Mouse (Mus musculus) hindlimb bud, embryonic 11.5 days (tissue): ENCODE measurements around the gene Grid1.

Source experiments
- DNase-seq: peaks from one replicate; pipeline ENCODE4 v3.0.0-alpha.2; 2012; ENCODE audit warnings: low read depth, low spot score; ENCODE audit errors: extremely low spot score

The Grid1 gene

DNA sequence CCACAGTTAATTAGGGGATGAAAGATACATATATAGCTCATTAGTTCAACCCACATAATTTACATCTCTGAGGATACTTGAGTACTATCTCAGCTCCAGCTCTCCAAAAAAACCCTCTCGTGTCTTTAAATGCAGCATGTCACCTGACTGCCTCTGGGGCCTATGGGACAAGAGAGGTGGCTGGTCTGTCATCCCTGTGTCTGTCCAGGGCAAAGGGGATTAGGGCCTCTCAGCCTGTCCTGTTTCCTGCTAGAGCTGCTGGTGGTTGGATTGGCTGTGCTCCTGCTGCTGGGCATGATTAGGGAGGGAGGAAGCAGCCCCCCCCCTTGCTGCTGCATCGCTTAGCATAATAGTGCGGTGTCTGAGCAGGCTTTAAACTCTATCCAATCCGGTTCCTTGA is 88.9 kb downstream of the Grid1 start:
- no peak for DNase-seq

DNA sequence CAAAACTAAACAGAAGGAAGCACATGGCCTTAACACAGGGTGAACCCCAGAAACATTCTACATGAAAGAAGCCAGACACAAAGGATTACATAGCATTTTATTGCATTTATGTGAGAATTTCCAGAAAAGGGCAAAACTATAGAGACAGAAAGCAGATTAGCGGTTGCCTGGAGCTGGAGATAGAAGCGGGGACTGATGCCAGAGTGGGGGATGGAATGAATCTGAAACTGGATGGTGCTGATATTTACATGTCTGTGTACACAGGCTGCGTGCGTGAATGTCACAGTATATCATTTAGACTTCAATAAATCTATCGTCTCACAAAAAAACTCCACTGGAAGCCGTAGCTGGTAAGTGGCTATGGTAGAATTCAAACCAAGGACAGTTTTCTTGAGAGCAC is 96.4 kb downstream of the Grid1 start:
- DNase-seq: no peak

DNA sequence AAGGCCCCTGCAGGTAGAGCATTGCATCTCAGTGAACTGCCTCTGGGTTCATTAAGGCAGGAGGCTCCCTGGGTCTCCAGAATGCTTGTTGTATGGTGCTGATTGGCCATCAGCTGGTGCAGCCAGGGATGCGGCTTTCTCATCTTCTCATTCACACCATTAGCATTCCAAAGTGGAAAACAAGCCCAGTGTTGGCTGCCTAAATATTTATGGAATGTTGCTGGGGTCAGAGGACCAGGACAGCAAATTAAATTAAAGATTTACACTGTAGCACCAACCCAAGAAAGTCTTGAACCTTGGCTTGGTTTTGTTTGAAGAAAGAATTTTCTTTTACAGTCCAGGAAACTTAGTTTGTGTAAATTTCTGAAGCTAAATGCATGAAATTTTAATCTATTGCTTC is 97.2 kb downstream of the Grid1 start:
- no peak for DNase-seq

DNA sequence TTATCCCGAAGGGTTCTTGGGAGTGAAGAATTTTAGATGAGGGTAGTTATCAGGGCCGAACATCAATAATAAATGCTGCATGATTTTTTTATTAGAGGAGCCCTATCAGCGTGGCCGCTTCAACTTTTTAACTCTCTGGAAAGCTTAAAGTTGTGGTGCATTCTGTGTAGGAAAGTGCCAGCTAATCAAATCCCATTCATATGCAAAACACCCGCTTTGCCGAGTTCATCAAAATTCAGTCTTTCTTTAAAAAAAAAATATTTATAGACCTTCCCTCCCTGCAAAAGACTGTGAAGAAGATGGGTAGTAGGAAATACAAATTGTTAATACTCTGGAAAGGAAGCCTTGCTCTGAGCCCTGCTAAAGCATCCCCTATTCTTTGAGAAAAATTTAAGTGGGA is 99.3 kb downstream of the Grid1 start:
- no peak for DNase-seq

DNA sequence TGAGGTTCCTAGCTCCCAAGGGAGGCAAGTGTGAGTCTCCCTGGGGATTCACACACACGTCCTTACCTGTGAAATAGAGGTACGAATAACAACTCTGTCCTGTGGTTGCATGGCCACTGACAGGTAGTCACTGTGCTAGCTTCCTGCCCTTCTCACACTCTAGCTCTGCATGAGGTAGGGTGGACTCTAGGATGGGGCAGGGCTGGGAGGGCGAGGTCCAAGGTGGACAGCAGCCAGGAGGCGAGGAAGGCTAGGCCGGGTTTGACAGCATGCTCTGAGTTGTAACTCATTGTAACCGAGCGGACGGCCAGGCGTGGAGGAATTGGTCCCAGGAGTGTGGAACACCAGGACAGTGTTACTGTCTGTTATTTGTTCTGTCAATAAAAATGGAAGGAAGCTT is 101.4 kb downstream of the Grid1 start:
- DNase-seq: no peak

DNA sequence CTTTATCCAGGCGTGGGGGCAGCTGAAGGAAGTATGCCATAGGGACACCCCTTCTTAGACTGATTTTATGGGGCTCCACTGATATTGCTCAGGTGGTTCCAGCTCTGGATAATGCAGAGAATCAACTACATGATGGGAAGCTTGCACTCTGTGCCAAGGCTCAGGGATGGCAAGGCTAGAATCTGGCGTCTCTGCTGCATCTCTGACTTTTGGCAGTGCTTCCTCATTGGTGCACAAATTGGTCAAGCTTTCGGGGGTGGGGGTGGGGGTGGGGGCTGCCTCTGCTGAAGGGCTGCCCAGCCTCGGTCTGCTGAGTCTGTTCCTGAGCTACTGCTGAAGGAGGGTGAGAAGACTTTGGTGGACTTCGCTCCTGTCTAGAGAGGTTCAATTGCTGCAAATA is 105.1 kb downstream of the Grid1 start:
- no peak for DNase-seq

DNA sequence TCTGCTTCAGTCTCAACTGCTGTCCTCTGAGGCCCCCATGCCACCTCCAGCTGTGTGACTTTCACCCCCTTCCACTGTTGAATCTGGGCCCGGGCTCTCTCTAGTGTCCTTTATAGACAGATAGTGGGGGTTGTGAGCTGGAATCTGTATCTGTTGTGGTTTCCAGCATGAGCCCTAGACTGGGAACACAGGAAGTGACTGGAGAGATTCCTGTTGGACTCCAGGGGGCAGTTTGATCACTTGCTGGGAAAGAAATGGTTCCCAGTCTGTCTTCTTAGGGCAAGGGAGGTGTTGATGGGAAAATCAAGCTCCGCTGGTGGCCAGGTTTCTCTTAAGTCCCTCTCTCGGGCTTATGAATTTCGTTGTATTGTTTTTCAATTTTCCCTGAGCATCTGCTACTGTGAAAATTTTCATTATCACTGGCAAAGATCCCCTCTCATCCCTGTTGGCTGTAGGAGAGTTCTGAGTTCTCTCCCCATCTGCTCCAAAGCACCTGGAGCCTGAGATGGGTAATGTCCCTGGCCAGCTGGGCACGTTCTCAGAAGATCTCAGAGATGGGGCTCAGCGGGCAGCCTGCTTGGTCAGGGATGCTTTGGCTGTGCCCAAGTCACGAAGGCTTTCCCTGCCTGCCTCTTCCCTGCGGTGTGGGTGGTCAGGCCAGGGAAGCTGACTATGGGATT is 110.3 kb downstream of the Grid1 start:
- DNase-seq: no peak

DNA sequence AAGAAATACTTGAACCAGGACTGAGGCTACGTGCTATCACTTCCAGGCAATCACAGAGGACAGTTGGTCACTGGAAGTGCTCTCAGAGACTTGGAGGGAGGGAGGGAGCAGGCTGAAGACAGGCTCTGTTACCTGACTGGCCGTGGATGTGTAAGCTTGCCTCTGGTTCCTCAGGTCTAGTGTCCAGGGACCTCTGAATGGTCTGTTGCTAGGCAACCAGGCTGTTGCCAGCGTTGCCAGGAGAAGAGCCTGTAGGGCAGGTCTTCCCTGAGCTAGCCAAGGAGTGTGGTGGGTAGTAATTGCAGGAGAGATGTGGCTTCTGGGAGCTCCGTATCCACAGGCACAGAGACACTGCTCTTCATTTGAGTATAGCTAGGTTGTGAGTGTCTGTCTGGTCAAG is 113.3 kb downstream of the Grid1 start:
- no peak for DNase-seq

DNA sequence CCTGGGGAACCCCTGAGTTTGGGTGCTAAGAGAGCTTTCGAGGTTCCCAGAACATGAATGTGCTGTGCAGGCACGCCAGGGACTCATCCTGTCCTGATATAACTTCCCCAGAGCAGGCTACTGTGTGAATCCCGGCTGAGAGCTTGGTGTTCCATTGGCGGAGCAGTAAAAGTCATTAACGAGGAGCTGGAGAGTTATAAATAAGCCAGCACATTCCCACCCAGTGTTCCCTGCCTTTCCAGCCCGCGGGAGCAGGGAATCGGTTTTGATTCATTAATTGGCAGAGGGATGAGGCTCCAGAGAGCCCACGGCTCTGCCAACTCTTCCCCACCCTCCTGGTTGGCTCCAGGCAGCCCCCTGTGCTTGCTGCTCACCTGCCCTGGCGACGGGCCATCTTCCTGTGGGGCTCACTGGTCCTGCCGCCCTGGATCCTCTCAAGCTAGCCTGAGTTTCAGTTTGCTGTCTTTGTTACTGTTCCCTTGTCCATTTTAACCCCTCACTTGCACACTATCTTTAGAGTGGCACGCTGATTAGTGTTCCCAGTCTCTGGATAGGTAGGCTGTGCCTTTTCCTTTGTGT is 116.4 kb downstream of the Grid1 start:
- DNase-seq: no peak

DNA sequence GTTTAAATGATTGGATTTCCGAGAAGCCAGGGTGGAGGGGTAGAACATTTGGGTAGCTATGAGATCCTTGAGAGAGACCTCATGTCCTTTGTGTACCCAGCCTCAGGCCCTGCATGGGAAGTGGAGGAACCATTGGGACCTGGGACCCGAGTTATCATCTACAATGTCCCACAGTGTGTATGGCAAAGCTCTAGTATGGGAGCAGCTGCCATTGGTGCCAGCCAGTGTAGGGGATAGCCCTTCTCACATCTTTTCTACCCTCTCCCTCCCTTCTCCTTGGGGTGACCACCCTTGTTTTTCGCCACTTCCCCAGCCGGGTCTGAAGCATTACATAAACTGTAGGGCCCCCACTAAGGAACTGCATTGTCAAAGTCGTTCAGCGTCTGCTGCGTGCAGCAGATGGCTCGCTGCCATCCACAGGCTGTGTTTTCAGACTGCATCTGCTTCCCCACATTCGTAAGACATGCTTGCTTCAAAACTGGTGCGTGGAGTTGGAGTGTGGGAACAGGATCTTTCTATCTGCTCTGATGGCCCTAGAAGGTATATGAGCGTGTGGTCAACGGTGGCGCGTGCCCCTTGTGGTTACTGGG is 124.6 kb downstream of the Grid1 start:
- DNase-seq: no peak

DNA sequence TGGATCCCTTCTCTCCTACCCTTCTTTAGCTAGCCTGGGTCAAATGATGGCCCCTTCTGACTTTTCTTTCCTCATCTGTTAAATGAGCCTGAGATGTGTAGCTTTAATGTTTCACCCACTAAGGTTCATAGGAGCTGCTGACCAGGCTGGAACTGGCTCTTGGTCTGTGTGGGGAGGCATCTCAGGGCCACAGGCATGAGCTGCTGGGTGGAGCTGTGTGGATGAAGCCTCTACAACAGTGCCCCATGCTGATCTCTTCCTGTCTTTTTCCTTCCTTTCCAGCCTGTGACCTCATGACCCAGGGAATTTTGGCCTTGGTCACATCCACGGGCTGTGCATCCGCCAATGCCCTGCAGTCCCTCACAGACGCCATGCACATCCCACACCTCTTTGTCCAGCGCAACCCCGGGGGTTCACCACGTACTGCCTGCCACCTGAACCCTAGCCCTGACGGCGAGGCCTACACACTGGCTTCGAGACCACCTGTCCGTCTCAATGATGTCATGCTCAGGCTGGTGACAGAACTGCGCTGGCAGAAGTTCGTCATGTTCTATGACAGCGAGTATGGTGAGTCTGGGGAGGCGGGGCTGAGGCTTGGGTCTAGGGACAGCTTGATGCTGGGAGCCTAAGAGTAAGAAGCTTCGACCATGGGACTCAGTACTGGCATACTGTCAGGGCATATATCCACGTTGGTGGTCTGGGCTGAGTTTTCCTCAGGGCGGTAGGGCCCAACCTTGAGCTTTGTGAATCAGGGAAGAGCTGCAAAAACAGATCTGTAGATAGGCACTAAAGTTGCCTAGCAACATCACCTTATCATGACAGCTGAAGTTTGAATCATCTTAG is 125.8 kb downstream of the Grid1 start:
- no peak for DNase-seq

DNA sequence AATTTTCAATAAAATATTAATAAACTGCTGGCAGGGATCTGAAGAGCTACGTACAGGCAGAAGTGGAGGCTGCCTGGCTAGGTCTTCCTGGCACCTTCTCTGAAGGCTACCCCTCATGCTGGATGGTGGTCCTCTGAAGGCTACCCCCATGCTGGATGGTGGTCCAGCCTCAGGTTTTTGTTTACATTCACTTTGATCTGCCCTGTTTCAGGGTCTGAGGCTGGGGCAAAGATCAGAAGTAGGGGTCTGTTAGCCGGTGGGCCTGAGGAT is 126.3 kb downstream of the Grid1 start:
- DNase-seq: no peak

DNA sequence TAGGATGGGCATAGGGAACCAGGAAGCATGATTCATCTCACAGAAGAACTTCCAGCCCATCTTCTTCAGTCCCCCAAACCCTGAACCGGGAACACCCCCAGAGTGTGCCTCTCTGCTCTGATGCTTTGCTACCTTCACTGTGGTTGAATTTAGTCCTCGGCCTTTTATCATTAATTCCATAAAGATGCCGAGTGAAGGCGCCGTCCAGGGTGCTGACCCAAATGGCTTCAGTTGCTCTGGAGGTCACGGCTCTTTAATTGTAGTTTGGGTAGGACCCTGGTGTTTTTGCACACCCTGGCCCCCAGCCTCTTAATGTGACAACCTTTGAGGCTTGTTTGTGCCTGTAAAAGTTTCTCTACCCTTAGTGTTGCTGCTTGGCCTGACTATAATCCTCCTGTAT is 128.3 kb downstream of the Grid1 start:
- no peak for DNase-seq

DNA sequence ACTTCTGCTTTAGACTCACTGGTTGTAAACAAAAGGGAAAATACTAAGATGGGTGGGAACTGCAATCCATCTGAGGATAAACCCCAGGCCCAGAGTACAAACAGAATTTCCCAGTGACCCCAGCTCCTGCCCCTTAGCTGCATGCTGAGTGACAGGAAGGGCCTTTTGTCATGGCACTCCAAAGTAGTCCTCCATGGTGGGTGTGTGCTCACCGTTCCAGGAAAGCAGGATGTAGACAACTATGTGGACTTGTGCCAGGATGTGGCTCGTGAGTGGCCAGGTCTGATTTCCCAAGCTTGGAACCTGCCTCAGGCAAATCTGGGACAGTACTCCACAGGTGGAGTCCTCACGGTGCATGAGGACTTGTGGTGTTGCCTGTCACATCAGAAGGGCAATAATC is 132.4 kb downstream of the Grid1 start:
- DNase-seq: no peak

DNA sequence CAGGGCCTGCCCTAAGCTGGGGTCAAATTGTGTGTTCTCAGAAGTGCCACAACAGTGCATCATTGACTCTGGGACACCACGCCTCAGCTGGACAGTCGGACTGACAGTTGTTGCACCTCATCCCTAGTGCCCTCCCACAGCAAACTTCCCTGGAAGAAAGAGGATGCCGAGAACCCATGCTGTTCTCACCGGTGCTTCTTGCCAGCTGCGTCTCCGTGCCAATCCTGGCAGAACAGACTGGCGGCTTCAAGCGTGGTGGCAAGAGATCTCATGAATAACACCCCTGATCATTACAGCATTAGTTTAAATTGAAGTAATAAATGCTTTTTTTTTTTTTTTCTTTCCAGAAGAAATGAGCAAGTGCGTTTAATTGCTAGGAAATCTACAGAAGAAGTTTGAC is 133.7 kb downstream of the Grid1 start:
- DNase-seq: no peak

DNA sequence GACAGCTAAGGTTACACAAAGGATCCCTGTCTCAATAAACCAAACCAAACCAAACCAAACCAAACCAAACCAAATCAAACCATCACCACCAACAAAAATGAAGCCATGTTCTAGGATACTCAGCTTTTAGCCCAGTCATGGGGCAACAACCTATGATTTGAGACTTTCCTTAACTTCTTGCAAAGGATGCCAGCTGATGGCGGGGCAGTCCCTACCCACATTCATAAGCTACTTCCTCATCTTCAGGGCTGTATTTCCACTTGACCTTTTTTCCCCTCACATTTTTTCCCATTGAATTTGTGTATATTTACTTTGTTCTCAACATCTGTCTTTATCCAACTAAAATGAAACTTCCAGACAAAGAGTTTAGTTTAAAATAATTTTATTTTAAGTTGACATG is 135.8 kb downstream of the Grid1 start:
- no peak for DNase-seq

DNA sequence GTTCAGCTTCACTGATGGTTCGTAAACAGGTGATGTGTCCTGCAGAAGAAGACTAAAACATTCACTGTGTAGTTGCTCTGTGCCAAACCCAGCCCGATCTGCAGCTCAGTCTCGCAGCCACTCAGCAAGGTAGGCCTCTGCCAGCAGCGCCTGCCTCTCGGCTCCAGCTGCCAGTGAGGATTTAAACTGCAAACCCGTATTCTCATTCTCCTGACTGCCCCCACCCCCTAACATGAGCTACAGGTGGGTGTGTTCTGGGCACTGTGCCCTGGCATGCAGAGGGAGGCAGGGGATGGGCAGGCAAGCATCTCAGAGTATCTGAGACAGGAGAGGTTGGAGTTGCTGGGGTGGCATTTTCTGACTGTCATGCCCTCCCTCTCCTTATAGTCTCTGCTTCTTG is 140.3 kb downstream of the Grid1 start:
- DNase-seq: no peak

DNA sequence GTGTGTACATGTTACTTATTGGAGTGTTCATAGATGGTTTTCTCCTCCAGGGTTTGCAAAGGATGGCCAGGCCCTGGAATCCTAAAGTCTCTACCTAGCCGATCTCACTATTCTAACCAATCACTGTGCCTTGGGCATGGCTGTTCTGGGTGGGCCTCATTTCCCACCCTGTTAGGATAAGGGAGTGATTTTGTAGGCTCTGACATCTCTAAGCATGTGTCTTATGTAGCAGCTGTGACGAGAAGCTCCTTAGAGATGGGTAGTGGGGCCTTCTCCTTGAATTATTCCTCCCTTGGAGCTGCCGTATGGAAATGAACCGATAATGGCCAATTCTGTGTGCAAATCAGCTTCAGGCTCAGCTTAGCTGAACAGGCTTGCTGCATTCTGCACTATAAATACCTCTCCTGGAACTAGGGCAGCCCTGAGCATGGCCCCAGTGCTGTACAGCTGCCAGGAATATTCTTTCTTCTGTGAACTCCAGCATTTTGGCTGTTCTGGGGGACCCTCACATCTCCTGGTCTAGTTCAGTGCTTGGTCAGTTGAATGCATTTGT is 143.8 kb downstream of the Grid1 start:
- DNase-seq: no peak

DNA sequence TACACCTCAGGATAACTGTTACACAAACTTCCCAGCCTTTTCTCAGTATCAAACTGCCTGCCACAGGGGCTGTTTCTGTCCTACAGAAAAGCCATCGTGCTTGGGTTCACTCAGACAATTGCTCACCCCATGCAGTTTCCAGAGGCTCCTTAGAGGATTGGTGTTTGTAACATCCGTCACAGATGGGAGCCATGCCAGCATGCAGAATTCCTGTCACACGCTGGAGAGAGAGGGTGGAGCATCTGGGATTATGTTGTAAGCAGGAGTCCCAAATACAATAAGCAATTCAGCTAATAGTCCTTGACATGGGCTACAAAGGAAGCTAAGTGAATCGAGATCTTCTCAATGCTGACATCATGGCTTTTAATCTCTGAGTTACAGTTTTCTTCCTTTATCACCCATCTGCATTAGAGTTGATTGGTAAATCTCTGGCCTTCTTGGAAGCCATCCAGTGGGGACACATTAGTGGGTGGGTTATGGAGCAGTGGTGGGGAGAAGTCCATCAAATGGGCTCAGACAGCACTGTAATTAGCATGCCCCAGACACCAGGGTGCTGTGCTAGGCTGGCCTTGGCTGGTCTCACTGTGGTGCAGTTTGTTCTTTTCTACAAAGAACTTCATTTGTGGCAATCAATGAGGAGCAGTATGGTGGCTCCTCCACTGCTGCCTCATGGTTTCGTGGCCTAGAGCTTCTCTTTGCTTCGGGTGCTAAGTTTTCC is 149.4 kb downstream of the Grid1 start:
- DNase-seq: no peak

DNA sequence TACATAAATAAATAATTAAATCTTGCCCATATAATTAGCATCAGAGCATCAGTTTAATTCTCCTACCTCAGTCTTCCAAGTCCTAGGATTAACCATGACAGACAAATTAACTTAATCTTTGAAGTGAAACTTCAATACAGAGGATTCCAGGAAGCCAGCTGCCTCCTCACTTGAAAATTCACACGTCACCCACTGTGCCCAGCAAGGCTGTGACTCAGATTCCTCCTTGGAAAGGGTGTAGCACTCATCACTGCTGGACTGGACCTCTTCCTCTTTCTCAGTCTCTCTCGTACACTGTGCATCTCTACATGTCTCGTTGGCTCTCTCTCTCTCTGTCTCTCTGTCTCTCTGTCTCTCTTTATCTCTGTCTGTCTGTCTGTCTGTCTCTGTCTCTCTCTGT is 153.0 kb downstream of the Grid1 start:
- no peak for DNase-seq

DNA sequence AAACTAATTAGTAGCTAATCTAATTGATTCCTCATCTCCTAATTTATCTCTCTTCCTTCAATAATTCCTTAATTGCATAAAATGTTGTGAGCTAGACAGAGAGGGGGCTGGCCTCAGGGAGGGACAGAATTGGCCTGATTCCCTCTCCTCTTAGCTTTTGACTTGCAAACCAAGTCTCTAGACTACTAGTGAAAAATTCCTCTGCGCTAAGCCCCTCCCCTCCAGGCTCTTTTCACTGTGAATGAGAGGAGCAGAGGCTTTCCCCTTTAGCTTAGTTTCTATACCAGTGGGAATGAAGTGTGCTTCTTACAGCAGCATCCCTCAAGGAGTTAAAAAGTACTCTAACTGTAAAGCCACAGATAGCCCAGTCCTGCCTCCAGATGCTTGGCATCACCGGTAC is 160.8 kb downstream of the Grid1 start:
- DNase-seq: no peak
